Mouse (Mus musculus) liver, adult 2 months (tissue): ENCODE measurements around the gene Akt1. TPM values are rescaled to one million over a fixed set of nuclear protein-coding genes. Genes with fewer than 3 reads are reported as not detected.

ENCODE experiments used
- DNase-seq: peaks from one replicate; pipeline ENCODE4 v3.0.0-alpha.2; 2011; ENCODE audit warnings: low read depth, low spot score; ENCODE audit errors: extremely low read depth
- H3K27ac ChIP-seq: fragments of 200-500 bp; replicated peaks from 2 replicates; pipeline ENCODE4 v1.5.1; 2012; ENCODE audit warnings: low read depth, mild to moderate bottlenecking, control low read depth, inconsistent platforms, low read length; ENCODE audit not compliant: insufficient read depth
- H3K27me3 ChIP-seq: fragments of 200-500 bp; 2 replicates; pipeline ENCODE4 v1.6.1; 2012; ENCODE audit warnings: mild to moderate bottlenecking, moderate library complexity, low read length, inconsistent platforms; ENCODE audit not compliant: control insufficient read depth, insufficient read depth
- H3K36me3 ChIP-seq: fragments of 200-500 bp; 2 replicates; pipeline ENCODE4 v1.6.1; 2012; ENCODE audit warnings: low read length, inconsistent platforms; ENCODE audit not compliant: control insufficient read depth, insufficient read depth
- H3K4me1 ChIP-seq: fragments of 200-500 bp; 2 replicates; pipeline ENCODE4 v1.6.1; 2011; ENCODE audit warnings: low read length; ENCODE audit not compliant: control insufficient read depth, insufficient read depth
- H3K4me3 ChIP-seq: fragments of 200-500 bp; 2 replicates; pipeline ENCODE4 v1.5.1; 2011; ENCODE audit warnings: low read depth, mild to moderate bottlenecking, control low read depth, low read length, moderate library complexity; ENCODE audit not compliant: insufficient read depth
- H3K79me2 ChIP-seq: fragments of 200-500 bp; 2 replicates; pipeline ENCODE4 v1.6.1; 2012; ENCODE audit warnings: inconsistent platforms, mild to moderate bottlenecking, low read length, moderate library complexity; ENCODE audit not compliant: control insufficient read depth, insufficient read depth
- H3K9ac ChIP-seq: fragments of 200-500 bp; 2 replicates; pipeline ENCODE4 v1.6.1; 2012; ENCODE audit warnings: low read depth, mild to moderate bottlenecking, control low read depth, inconsistent platforms, low read length
- CTCF ChIP-seq: fragments of 200-500 bp; IDR thresholded peaks from 2 replicates; pipeline ENCODE4 v1.5.1; 2011; ENCODE audit warnings: low read depth, low read length, control low read depth
- POLR2A ChIP-seq: fragments of 200-500 bp; IDR thresholded peaks from 2 replicates; pipeline ENCODE4 v1.6.1; 2011; ENCODE audit warnings: low read length, control low read depth; ENCODE audit not compliant: insufficient read depth; ENCODE audit errors: extremely low read depth
- WGBS: fragments of 180-500 bp; shearing (Covaris S2); methylation state at CpG from one replicate; pipeline ENCODE4 v1.1.7; 2018; 5-methylcytosine and 5-hydroxymethylcytosine counted together
- polyA plus RNA-seq: library from polyadenylated mRNA; depleted of rRNA; stranded (reverse); fragments of >200 nt; gene quantifications from 2 replicates; pipeline ENCODE4 v1.2.3, GENCODE M21; 2012
- total RNA-seq: library from RNA; depleted of rRNA; stranded (reverse); fragments of >200 nt; gene quantifications from 2 replicates; pipeline ENCODE4 v1.2.3, GENCODE M21; 2014

The Akt1 gene
- total and polyA plus RNA-seq, 2 experiments, result 31.8 to 60.5 TPM

DNA sequence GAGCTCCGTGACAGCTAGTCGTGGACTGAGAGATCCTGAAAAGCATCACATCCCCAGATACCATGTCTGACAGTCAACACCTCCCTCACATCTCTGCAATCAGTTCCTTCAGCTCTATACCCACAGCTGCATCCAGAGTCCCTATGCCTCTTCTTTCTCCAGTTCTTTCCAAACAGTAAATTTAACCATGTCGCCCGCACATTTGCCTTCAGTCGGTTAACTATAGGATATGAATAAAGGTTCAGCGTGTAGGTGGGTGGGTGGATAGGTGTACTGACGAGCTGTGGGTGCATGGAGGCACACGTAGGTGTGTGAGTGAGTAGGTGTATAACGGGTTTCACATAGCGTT, 19.4 kb upstream of the Akt1 start:
- TF ChIP-seq POLR2A, result no peak
- TF ChIP-seq CTCF, result no peak
- Histone ChIP-seq H3K79me2 (peaks cover 3% of the 10 kb centered on the region; the same call in 1 of the 2 replicates), H3K4me1 (peaks cover 8% of the 10 kb centered on the region), H3K9ac (no peak overlapping the region; the same call in 1 of the 2 replicates), H3K4me3 (0 out of 2 replicates have a peak overlapping the region, but pooled peaks have one; percentile 73), H3K36me3 (no peaks in the 10 kb centered on the region), H3K27ac (no peak overlapping the region), H3K27me3 (no peaks in the 10 kb centered on the region)
- no peak for DNase-seq
- 79% methylated on average over 10 of the region's 10 CpGs for WGBS

DNA sequence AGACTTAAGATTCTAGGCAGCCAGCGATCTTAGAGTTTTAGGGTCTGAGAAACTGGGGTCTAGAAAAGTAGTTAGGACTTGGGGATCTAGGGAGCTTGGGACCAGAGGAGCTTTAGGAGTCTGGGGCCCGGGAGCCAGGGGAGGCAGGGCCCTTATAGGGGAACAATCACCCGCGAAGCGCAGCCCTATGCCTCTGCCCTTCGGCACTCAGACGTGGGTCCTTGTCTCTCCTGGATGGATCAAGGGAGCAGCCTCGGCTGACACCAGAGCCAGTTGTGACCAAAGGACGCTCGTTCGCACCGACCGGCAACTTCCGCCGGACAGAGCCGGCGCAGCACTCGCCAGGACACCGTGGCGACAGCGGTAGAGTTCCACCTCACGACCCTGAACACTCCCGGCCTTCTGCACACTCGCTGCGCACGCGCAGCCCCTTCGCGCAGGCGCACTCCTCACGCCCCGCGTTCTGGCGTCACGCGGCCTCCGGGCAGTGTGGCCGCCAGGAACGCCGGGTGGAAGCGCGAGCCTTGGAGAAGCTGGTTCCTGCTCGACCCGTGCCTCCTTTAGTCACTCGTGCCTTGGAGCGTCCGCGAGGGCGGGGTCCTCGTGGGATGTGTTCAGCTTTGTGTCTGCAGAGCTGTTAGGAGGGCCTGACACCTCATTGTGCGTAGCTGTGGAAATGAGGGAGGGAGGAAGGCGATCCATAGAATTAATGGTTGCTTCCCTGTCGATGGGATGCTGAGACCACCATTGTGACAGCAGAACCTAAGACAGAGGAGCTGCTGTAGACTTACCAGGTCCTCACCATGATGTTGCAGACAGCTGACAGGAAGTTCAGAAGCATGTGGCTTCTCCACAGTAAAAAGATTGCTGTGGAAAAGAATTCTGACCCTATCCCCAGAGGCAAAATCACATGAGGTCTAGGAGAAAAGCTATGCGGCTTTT, 18.8 kb upstream of the Akt1 start:
- Histone ChIP-seq H3K79me2 (peaks cover 3% of the 10 kb centered on the region; the same call in 1 of the 2 replicates), H3K9ac (peak overlapping the region; percentile 89), H3K27me3 (no peaks in the 10 kb centered on the region), H3K4me1 (peaks cover 10% of the 10 kb centered on the region), H3K4me3 (peak overlapping the region; percentile 73), H3K27ac (peak overlapping the region; percentile 65), H3K36me3 (no peaks in the 10 kb centered on the region)
- peak; percentile 89 for TF ChIP-seq POLR2A
- no peak; the same call in 1 of the 2 replicates for TF ChIP-seq CTCF
- peak; percentile 78 for DNase-seq
- 2% methylated on average over 54 of the region's 54 CpGs for WGBS

DNA sequence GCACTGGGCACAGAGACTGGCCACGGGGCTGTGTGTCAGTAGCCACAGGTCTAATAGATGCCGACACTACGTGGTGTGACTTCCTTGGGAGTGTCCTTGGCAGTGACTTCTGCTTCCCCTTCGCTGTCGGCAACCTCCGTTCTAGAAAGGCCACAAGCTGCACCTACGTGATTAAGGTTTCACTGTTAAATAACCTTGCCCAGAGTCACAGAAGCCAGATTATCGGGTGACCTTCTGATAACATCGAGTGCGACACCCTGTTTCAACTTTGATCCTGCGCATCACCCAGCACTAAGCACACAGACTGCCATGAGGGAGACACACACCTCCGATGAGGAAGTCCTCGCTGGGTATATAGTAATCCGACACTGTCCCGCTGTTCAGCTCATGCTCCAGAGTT, 13.8 kb upstream of the Akt1 start:
- no peaks in the 10 kb centered on the region for H3K36me3 ChIP-seq
- no peak overlapping the region for H3K9ac ChIP-seq
- peaks cover 5% of the 10 kb centered on the region; the same call in 1 of the 2 replicates for H3K4me1 ChIP-seq
- TF ChIP-seq POLR2A (no peak), CTCF (no peak)
- WGBS, result 14% methylated on average over 15 of the region's 15 CpGs
- H3K79me2 ChIP-seq, result no peaks in the 10 kb centered on the region
- H3K27ac ChIP-seq, result no peak overlapping the region
- H3K27me3 ChIP-seq, result no peaks in the 10 kb centered on the region
- DNase-seq, result peak; percentile 59
- no peak overlapping the region for H3K4me3 ChIP-seq

DNA sequence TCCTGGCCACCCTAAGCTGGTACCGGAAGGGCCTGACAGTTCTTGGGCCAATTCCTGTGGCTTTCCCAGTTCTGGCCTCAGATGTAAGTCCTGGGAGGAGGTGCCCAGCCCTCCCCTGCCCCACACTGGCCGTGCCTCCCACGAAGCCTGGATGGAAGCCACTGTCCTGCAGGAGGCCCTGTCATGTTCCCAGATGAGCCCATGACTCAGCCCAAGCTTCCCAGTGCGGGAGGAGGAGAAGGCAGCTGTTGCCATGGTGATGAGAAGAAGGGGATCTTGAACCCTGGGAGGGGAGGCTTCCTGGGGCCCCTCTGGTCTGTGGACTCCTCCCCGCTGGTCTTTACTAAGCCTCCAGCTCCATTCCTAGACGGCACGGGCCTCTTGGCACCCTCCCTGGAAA, 8.7 kb upstream of the Akt1 start:
- Histone ChIP-seq H3K27ac (no peak overlapping the region), H3K36me3 (no peaks in the 10 kb centered on the region), H3K27me3 (no peaks in the 10 kb centered on the region), H3K9ac (no peak overlapping the region), H3K79me2 (no peaks in the 10 kb centered on the region), H3K4me1 (peaks cover 1% of the 10 kb centered on the region; the same call in 1 of the 2 replicates), H3K4me3 (no peak overlapping the region)
- DNase-seq, result no peak
- TF ChIP-seq CTCF (no peak), POLR2A (no peak)
- WGBS, result 81% methylated on average over 7 of the region's 7 CpGs

DNA sequence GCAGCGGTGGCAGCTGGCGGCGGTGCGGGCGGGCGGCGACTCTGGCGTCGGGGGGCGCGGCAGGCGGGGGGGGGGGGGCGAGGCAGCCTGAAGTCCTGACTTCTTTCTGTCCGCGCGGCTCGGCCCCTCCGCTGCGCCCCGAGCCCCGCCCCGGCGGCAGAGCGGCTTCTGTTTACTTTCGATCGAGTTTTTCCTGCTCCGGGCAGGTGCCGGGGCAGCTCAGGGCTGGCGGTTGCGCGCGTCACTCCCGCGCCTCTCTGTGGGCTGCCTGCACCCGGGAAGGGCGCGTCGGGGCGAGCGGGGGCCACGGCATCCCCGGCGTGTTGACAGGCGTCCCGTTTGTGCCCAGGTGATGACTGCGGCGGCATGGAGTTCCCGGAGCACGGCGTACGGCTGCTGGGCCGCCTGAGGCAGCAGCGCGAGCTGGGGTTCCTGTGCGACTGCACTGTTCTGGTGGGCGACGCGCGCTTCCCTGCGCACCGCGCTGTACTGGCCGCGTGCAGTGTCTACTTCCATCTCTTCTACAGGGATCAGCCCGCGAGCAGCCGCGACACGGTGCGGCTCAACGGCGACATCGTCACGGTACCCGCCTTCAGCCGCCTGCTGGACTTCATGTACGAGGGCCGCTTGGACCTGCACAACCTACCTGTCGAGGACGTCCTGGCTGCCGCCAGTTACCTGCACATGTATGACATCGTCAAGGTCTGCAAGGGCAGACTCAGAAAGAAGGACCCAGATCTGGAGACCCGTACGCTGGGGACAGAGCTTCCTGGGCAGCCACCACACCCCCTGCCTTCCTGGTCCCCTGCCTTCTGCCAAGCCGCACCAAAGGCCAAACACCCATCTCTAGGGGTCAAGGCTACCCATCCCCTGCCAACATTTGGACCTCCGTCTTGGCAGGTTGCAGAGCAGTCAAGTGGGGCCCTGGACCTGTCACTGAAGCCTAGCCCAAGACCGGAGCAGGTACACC, 4.6 kb upstream of the Akt1 start:
- DNase-seq, result no peak
- Histone ChIP-seq H3K27ac (peak overlapping the region; percentile 80; the same call in 1 of the 2 replicates), H3K27me3 (no peaks in the 10 kb centered on the region), H3K9ac (peak overlapping the region; percentile 95), H3K4me1 (peaks cover 10% of the 10 kb centered on the region), H3K79me2 (no peaks in the 10 kb centered on the region), H3K4me3 (peak overlapping the region; percentile 93), H3K36me3 (no peaks in the 10 kb centered on the region)
- TF ChIP-seq POLR2A (no peak), CTCF (no peak)
- 10% methylated on average over 84 of the region's 87 CpGs for WGBS
